Mouse (Mus musculus) testis, adult 2 months (tissue): ENCODE data around the gene Npas3. TPM values are rescaled to one million over a fixed set of nuclear protein-coding genes. Genes with fewer than 3 reads are reported as not detected.

Source experiments
- H3K27ac ChIP-seq: fragments of 200-500 bp; 2 replicates; pipeline ENCODE4 v1.5.1; 2012; ENCODE audit warnings: low read depth, low read length; ENCODE audit not compliant: control insufficient read depth, insufficient read depth
- H3K27me3 ChIP-seq: fragments of 200-500 bp; 2 replicates; pipeline ENCODE4 v1.6.1; 2012; ENCODE audit warnings: mild to moderate bottlenecking, low read length, moderate library complexity; ENCODE audit not compliant: control insufficient read depth, insufficient read depth
- H3K36me3 ChIP-seq: fragments of 200-500 bp; 2 replicates; pipeline ENCODE4 v1.6.1; 2012; ENCODE audit warnings: mild to moderate bottlenecking, low read length; ENCODE audit not compliant: control insufficient read depth, insufficient read depth
- H3K4me1 ChIP-seq: fragments of 200-500 bp; 2 replicates; pipeline ENCODE4 v1.6.1; 2012; ENCODE audit warnings: low read length; ENCODE audit not compliant: control insufficient read depth, insufficient read depth
- H3K4me3 ChIP-seq: fragments of 200-500 bp; 2 replicates; pipeline ENCODE4 v1.5.1; 2012; ENCODE audit warnings: low read depth, mild to moderate bottlenecking, low read length, moderate library complexity, mixed read lengths; ENCODE audit not compliant: control insufficient read depth
- CTCF ChIP-seq: fragments of 200-500 bp; IDR thresholded peaks from 2 replicates; pipeline ENCODE4 v1.5.1; 2012; ENCODE audit warnings: low read depth, mild to moderate bottlenecking, inconsistent platforms, low read length, moderate library complexity; ENCODE audit not compliant: control insufficient read depth, insufficient read depth, insufficient replicate concordance
- POLR2A ChIP-seq: fragments of 200-500 bp; IDR thresholded peaks from 2 replicates; pipeline ENCODE4 v1.6.1; 2012; ENCODE audit warnings: low read depth, mild to moderate bottlenecking, inconsistent platforms, low read length, moderate library complexity; ENCODE audit not compliant: control insufficient read depth
- polyA plus RNA-seq: library from polyadenylated mRNA; depleted of rRNA; stranded (reverse); fragments of >200 nt; gene quantifications from 2 replicates; pipeline ENCODE4 v1.2.3, GENCODE M21; 2012

Npas3 gene
- polyA plus RNA-seq, 1 experiment: 0.91 TPM

GRCm38 (mm10) chr12:53529345-53529744 is 280.9 kb downstream of the Npas3 start:
- no peak overlapping the region for H3K4me3 ChIP-seq

DNA sequence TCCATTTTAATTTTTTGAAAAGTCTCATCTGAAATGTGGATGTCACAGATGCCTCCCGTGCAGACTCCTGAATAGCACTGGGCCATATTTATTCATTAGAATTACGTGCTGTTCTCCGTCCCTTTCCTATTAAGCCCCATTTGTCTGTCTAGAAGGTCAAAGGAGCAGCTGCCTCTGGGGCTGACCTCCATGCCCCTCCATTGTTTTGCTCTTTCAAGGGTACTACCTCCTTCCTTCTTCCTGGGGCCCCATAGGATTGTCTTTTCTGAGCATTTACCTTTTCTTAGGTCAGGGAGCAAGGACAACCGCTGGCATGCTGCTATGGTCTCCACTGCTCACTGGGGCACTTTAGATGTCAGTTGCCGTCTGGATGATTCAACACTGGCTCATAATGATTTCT is 288.3 kb downstream of the Npas3 start:
- no peak for TF ChIP-seq CTCF
- TF ChIP-seq POLR2A: no peak
- H3K27me3 ChIP-seq: no peaks in the 10 kb centered on the region
- no peaks in the 10 kb centered on the region for H3K36me3 ChIP-seq
- no peak overlapping the region for H3K4me3 ChIP-seq
- no peak overlapping the region for H3K27ac ChIP-seq
- H3K4me1 ChIP-seq: no peaks in the 10 kb centered on the region

More at GRCm38 (mm10) chr12:53529345-53529744, 280.9 kb downstream of the Npas3 start:
- TF ChIP-seq POLR2A (no peak), CTCF (no peak)
- H3K27me3 ChIP-seq: no peaks in the 10 kb centered on the region
- no peaks in the 10 kb centered on the region for H3K36me3 ChIP-seq
- no peak overlapping the region for H3K27ac ChIP-seq
- H3K4me1 ChIP-seq: no peaks in the 10 kb centered on the region

GRCm38 (mm10) chr12:53556359-53556758 is 307.9 kb downstream of the Npas3 start:
- Histone ChIP-seq H3K36me3 (no peaks in the 10 kb centered on the region), H3K4me1 (no peaks in the 10 kb centered on the region), H3K4me3 (no peak overlapping the region), H3K27ac (no peak overlapping the region), H3K27me3 (no peaks in the 10 kb centered on the region)
- no peak for TF ChIP-seq CTCF
- no peak for TF ChIP-seq POLR2A

- Histone ChIP-seq H3K4me1 (no peaks in the 10 kb centered on the region), H3K36me3 (no peaks in the 10 kb centered on the region), H3K4me3 (no peak overlapping the region), H3K27ac (no peak overlapping the region), H3K27me3 (no peaks in the 10 kb centered on the region)
- TF ChIP-seq POLR2A (no peak), CTCF (no peak)
Observed at GRCm38 (mm10) chr12:53558259-53558658, 309.8 kb downstream of the Npas3 start.

- H3K36me3 ChIP-seq: no peaks in the 10 kb centered on the region
- H3K4me3 ChIP-seq: no peak overlapping the region
- TF ChIP-seq CTCF: no peak
- TF ChIP-seq POLR2A: no peak
- H3K27ac ChIP-seq: no peak overlapping the region
- H3K4me1 ChIP-seq: no peaks in the 10 kb centered on the region
- H3K27me3 ChIP-seq: no peaks in the 10 kb centered on the region
Observed at GRCm38 (mm10) chr12:53566712-53567387, 318.4 kb downstream of the Npas3 start.

DNA sequence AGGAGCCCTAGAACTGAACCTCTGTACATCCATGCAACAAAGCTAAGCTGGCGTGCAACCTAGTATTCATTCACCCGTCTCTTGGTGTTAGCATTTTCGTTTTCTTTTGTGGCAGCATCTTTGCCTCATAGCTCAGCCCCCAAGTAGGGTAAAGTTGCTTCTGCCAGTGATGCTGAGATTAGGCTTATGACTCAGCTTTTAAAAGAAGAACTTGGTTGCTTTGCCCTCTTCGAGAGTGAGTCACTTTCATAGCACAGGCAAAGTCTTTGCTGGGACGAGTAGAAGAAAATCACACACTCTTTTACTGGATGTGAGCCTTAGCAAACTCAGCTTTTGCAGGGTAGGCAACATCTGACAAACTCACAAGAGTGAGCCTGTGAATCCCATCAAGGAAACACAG is 332.7 kb downstream of the Npas3 start:
- Histone ChIP-seq H3K27me3 (no peaks in the 10 kb centered on the region), H3K4me3 (no peak overlapping the region), H3K27ac (no peak overlapping the region), H3K4me1 (no peaks in the 10 kb centered on the region), H3K36me3 (no peaks in the 10 kb centered on the region)
- TF ChIP-seq POLR2A (no peak), CTCF (no peak)

- Histone ChIP-seq H3K27ac (no peak overlapping the region), H3K4me1 (no peaks in the 10 kb centered on the region), H3K4me3 (no peak overlapping the region), H3K27me3 (no peaks in the 10 kb centered on the region), H3K36me3 (no peaks in the 10 kb centered on the region)
- TF ChIP-seq CTCF (no peak), POLR2A (no peak)
Observed at GRCm38 (mm10) chr12:53587249-53587648, 338.8 kb downstream of the Npas3 start.
